Mouse (Mus musculus) liver, embryonic 14.5 days (tissue): ENCODE results near the gene Cog2. TPM values are rescaled to one million over a fixed set of nuclear protein-coding genes. Genes with fewer than 3 reads are reported as not detected.

Experiments used
- ATAC-seq: fragments of 200-750 bp; cut with Nextera tagmentation; 2 replicates; pipeline ENCODE4 v1.8.0; 2017; ENCODE audit warnings: moderate number of reproducible peaks, mild to moderate bottlenecking, moderate library complexity; ENCODE audit not compliant: insufficient read depth
- DNase-seq, 3 experiments: peaks; one replicate each; pipeline ENCODE4 v3.0.0-alpha.2; 2012 to 2013; ENCODE audit warnings: low read depth in 3 of 3, low spot score in 3 of 3
- H3K27ac ChIP-seq: fragments of 300-500 bp; sonication (generic); 2 replicates; pipeline ENCODE4 v1.5.1; 2014; ENCODE audit warnings: moderate library complexity, mild to moderate bottlenecking, control low read depth, inconsistent platforms
- H3K27me3 ChIP-seq: fragments of 300-500 bp; sonication (generic); 2 replicates; pipeline ENCODE4 v1.6.1; 2014; ENCODE audit warnings: mild to moderate bottlenecking, low read length, moderate library complexity; ENCODE audit not compliant: control insufficient read depth, insufficient read depth
- H3K36me3 ChIP-seq: fragments of 300-500 bp; sonication (generic); replicated peaks from 2 replicates; pipeline ENCODE4 v1.6.1; 2014; ENCODE audit warnings: low read depth; ENCODE audit not compliant: control insufficient read depth, insufficient read depth
- H3K4me1 ChIP-seq, 2 experiments: fragments of 200-500 bp in 1 of 2; fragments of 300-500 bp in 1 of 2; sonication (generic) in 1 of 2; replicated peaks; 2 replicates each; pipeline ENCODE4 v1.6.1; 2012 to 2014; ENCODE audit warnings: antibody characterized with exemption in 1 of 2, inconsistent platforms in 1 of 2, low read length in 1 of 2; ENCODE audit not compliant: control insufficient read depth in 2 of 2, insufficient read depth in 2 of 2
- H3K4me2 ChIP-seq: fragments of 300-500 bp; sonication (generic); 2 replicates; pipeline ENCODE4 v1.6.1; 2014; ENCODE audit warnings: low read depth, mild to moderate bottlenecking, control low read depth, moderate library complexity
- H3K4me3 ChIP-seq, 2 experiments: fragments of 200-500 bp in 1 of 2; fragments of 300-500 bp in 1 of 2; sonication (generic) in 1 of 2; 2 replicates each; pipeline ENCODE4 v1.5.1; 2012 to 2014; ENCODE audit warnings: low read depth in 2 of 2, low read length in 2 of 2, mild to moderate bottlenecking in 2 of 2, control low read depth in 1 of 2, inconsistent platforms in 1 of 2, moderate library complexity in 1 of 2; ENCODE audit not compliant: insufficient read depth in 1 of 2
- H3K9ac ChIP-seq: fragments of 300-500 bp; sonication (generic); replicated peaks from 2 replicates; pipeline ENCODE4 v1.6.1; 2014; ENCODE audit warnings: mild to moderate bottlenecking, control low read depth, moderate library complexity
- H3K9me3 ChIP-seq: fragments of 300-500 bp; sonication (generic); 2 replicates; pipeline ENCODE4 v1.6.1; 2016; ENCODE audit warnings: low read length, mixed read lengths; ENCODE audit not compliant: control insufficient read depth
- CTCF ChIP-seq: IDR thresholded peaks from 2 replicates; pipeline ENCODE4 v1.5.1; 2016; ENCODE audit warnings: antibody characterized with exemption, low read depth, control low read depth
- EP300 ChIP-seq: IDR thresholded peaks from 2 replicates; pipeline ENCODE4 v1.6.1; 2016; ENCODE audit warnings: antibody characterized with exemption, low read depth
- WGBS: fragments of 180-500 bp; shearing (Covaris S2); extraction: QIAGEN DNeasy Blood & Tissue Kit; methylation state at CpG from one replicate; pipeline ENCODE4 v1.1.7; 2014; ENCODE audit not compliant: insufficient replicate concordance; 5-methylcytosine and 5-hydroxymethylcytosine counted together
- polyA plus RNA-seq, 2 experiments: library from polyadenylated mRNA; depleted of rRNA in 1 of 2; stranded (reverse) in 1 of 2; unstranded in 1 of 2; fragments of >200 nt; fragmentation: Nextera tagmentation in 1 of 2; extraction: Ambion mirVana in 1 of 2; gene quantifications; 2 replicates each; pipeline versions ENCODE4 v1.2.1 to v1.2.3; 2012 to 2014

Cog2 gene
- polyA plus RNA-seq, 2 experiments: 10.0 to 15.0 TPM

DNA sequence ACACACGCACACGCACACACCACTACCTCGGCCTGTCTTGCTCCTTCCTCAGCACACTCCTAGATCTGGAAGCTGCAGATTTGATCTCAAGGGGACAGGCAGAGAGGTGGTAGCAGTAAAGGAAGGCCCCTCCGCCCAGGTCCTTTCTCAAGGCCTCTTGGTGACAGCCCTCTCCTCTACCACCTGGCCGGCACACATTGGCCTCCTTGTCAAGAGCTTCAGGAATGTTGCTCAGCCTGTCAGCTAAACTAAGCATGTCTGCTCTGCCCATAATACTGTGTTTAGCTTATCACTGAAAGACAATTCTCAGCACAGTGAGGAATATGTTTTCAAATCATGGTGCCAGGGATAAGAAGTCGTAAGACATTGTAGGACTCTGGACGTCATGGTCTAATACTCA is 35.6 kb downstream of the Cog2 start:
- no peak for DNase-seq
- no peak overlapping the region for H3K4me3 ChIP-seq
- H3K9ac ChIP-seq: no peak overlapping the region
- no peaks in the 10 kb centered on the region for H3K27me3 ChIP-seq
- ATAC-seq: no peak
- H3K4me1 ChIP-seq: no peaks in the 10 kb centered on the region
- WGBS: 71% methylated on average over 7 of the region's 7 CpGs
- TF ChIP-seq CTCF: no peak
- TF ChIP-seq EP300: no peak
- no peaks in the 10 kb centered on the region for H3K36me3 ChIP-seq
- H3K27ac ChIP-seq: no peak overlapping the region
- H3K4me2 ChIP-seq: no peak overlapping the region
- no peaks in the 10 kb centered on the region for H3K9me3 ChIP-seq

DNA sequence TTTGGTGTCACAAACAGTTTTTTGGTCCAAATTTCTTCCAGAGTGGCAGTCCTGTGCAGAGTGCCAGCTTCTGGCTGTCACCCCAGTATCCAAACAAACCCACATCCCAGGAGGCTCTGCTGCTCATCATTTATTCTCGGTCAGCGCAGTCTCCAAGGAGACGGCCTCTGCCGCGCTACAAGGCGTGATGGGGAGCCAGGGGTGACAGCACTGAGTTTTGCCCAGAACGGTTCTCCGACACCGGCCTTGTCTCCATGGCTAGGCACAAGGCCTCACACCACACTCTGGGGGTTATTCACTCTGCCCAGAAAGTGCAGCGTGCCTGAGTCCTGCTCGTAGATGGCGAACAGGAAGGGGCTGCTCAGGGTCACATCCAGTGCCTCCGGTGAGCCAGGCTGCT is 36.1 kb downstream of the Cog2 start:
- Histone ChIP-seq H3K4me2 (no peak overlapping the region), H3K27me3 (no peaks in the 10 kb centered on the region), H3K9ac (no peak overlapping the region), H3K4me3 (no peak overlapping the region), H3K27ac (no peak overlapping the region), H3K36me3 (no peaks in the 10 kb centered on the region), H3K9me3 (no peaks in the 10 kb centered on the region), H3K4me1 (no peaks in the 10 kb centered on the region)
- WGBS: 74% methylated on average over 13 of the region's 13 CpGs
- ATAC-seq: no peak
- DNase-seq: no peak
- TF ChIP-seq EP300 (no peak), CTCF (no peak)

DNA sequence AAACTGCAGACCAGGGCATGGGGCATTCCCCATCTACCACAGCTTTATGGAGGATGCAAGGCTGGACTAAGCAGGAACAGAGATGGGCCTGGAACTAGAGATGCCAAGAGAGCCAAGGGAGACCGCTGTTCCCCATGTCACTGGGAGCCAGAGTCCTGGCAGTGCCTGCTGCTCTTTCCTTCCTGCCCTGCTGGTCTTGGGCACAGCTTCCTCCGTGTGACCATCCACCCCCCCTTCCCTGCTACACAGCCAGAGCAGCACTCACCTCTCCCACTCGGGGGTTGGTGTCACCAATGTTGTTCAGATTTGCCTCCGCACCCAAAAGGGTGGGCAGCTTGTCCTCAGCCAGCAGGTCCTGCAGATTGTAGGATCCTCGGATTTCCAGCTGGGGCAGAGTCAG is 36.9 kb downstream of the Cog2 start:
- DNase-seq (no peak), ATAC-seq (no peak)
- no peak for TF ChIP-seq CTCF
- TF ChIP-seq EP300: no peak
- Histone ChIP-seq H3K27ac (no peak overlapping the region), H3K9ac (no peak overlapping the region), H3K4me3 (no peak overlapping the region), H3K27me3 (no peaks in the 10 kb centered on the region), H3K4me1 (no peaks in the 10 kb centered on the region), H3K36me3 (no peaks in the 10 kb centered on the region), H3K9me3 (no peaks in the 10 kb centered on the region), H3K4me2 (no peak overlapping the region)
- 56% methylated on average over 5 of the region's 5 CpGs for WGBS

DNA sequence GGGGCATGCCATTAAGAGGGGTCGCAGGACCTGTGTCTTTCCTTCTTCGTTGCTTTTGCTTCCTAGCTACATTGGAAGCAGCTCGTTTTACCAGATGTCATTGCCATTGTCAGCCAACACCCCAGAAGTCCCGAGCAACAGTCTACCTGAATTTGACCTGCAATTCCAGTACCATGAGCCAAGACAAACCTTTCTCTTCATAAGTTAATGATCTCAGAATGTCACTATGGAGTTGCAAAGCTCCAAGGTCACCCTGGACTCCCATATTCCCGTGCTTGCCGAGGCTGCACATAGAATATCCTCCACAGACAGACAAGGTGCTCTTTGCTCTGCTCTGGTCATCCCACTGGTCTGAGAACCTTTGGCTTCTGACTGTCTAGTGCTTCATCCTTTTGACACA is 46.6 kb downstream of the Cog2 start:
- H3K4me2 ChIP-seq: peak overlapping the region; percentile 46
- no peak overlapping the region for H3K4me3 ChIP-seq
- no peak for DNase-seq
- no peaks in the 10 kb centered on the region for H3K27me3 ChIP-seq
- H3K4me1 ChIP-seq: peaks cover 0 to 18% of the 10 kb centered on the region in 2 experiments; a peak in 2 of 4 replicates
- no peaks in the 10 kb centered on the region for H3K36me3 ChIP-seq
- H3K27ac ChIP-seq: no peak overlapping the region
- ATAC-seq: no peak
- no peak for TF ChIP-seq CTCF
- TF ChIP-seq EP300: no peak
- H3K9me3 ChIP-seq: no peaks in the 10 kb centered on the region
- no peak overlapping the region for H3K9ac ChIP-seq
- 53% methylated on average over 6 of the region's 6 CpGs for WGBS

DNA sequence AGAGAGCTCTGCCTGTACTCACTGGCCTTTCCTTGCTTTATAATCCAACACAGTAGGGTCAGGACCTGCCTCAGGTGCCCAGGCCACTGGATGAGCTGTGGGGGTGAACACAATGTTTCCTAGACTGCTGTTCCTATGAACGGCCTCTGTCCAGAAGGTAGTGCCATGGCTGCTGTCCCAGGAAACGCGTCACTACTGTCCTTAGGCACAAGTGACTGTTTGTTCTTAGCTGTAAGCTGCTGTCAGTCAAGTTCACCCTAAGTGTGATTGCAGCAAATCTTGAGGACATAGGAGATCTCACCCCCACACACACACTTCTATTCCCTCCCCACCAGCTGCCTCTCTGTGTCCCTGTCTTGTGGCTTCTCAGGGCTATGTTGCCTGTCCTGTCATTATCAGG is 47.0 kb downstream of the Cog2 start:
- H3K27me3 ChIP-seq: no peaks in the 10 kb centered on the region
- no peak overlapping the region for H3K9ac ChIP-seq
- ATAC-seq (no peak), DNase-seq (no peak)
- H3K4me1 ChIP-seq: peaks cover 0 to 19% of the 10 kb centered on the region in 2 experiments; a peak in 2 of 4 replicates
- no peak for TF ChIP-seq CTCF
- TF ChIP-seq EP300: no peak
- H3K36me3 ChIP-seq: no peaks in the 10 kb centered on the region
- H3K4me2 ChIP-seq: peak overlapping the region; percentile 46
- H3K4me3 ChIP-seq: no peak overlapping the region
- H3K27ac ChIP-seq: no peak overlapping the region
- H3K9me3 ChIP-seq: no peaks in the 10 kb centered on the region
- 48% methylated on average over 3 of the region's 3 CpGs for WGBS
